Mouse (Mus musculus) left cerebral cortex, adult 2 months (tissue): ENCODE results near the gene Gm29427. TPM values are rescaled to one million over a fixed set of nuclear protein-coding genes. Genes with fewer than 3 reads are reported as not detected.

Experiments used
- DNase-seq, 2 experiments: peaks; one replicate each; pipeline ENCODE4 v3.0.0; 2021 to 2022; ENCODE audit warnings: low spot score in 2 of 2, mixed read lengths in 1 of 2; ENCODE audit errors: extremely low spot score in 1 of 2
- H3K27ac ChIP-seq: fragments of 200-600 bp; 2 replicates; pipeline ENCODE4 v1.8.1; 2022
- H3K4me3 ChIP-seq: fragments of 200-600 bp; 2 replicates; pipeline ENCODE4 v1.8.1; 2022
- CTCF ChIP-seq: fragments of 200-600 bp; IDR thresholded peaks from 2 replicates; pipeline ENCODE4 v1.8.1; 2022; ENCODE audit warnings: antibody characterized with exemption, mild to moderate bottlenecking, moderate library complexity
- intact Hi-C: fragments of 180-260 bp; cut with DNase I; formaldehyde crosslinking; loops from one replicate; pipeline ENCODE4 v1.15.1; 2025
- long read RNA-seq, 2 experiments: library from polyadenylated mRNA; stranded (forward); transcript quantifications; one replicate each; pipeline ENCODE4 v2.0.0; 2021; ENCODE audit warnings: borderline mapping rate in 2 of 2
- total RNA-seq, 2 experiments: library from RNA; stranded (reverse); gene quantifications; 2 replicates each; pipeline ENCODE4 v1.2.3; 2021

Gm29427 gene
- total RNA-seq = not detected
- long read RNA-seq, experiment 1, partial matches to known transcripts = 1 of 1 reads
- long read RNA-seq, experiment 1, other reads (novel, unspliced or antisense) = 0 of 1 reads
- long read RNA-seq, experiment 2 = 0 reads

DNA sequence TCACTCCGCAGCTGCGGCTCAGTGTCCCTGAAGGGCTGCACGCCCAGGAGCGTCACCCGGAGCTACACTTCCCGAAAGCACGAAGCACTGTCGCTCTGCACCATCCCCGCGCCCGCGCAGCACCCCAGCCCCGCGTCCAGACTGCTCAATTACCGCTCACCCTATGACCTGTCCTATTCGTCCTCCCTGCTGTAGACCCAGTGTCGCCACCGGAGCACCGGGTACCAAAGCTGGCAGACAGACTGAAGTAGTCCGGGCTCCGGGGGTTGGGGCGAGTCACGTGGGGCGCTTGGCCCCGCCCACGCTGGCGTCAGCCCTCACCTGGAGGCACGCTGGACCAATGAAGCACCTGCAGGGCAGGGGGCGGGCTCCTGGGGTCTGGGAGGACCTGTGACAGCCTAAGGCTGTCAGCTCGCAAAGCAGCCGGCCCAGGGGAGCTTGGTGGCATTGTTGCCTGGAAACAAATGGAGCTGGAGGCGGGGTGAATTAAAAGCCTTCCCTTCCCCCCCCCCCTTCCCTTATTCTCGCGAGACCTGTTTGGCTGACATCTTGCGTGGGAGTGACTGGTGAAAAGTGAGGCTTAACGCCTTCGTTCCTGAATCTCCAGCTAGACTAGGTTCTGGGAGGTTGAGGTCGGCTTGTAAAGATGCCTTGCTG lies at the start of gene Gm29427:
TSS of gene Gm29427 (minus strand) at position 239 of the 657 bp plus-strand sequence.
- intact Hi-C loops = loop anchor here (10.0 kb wide), 1 partner anchor 339 kb away; no protein-coding TSS in a partner anchor
- DNase-seq = peak; percentile 94 to 96
- no peak for TF ChIP-seq CTCF
- Histone ChIP-seq H3K27ac (peak within 1 kb of the TSS; percentile 96), H3K4me3 (peak within 1 kb of the TSS; percentile 99)

DNA sequence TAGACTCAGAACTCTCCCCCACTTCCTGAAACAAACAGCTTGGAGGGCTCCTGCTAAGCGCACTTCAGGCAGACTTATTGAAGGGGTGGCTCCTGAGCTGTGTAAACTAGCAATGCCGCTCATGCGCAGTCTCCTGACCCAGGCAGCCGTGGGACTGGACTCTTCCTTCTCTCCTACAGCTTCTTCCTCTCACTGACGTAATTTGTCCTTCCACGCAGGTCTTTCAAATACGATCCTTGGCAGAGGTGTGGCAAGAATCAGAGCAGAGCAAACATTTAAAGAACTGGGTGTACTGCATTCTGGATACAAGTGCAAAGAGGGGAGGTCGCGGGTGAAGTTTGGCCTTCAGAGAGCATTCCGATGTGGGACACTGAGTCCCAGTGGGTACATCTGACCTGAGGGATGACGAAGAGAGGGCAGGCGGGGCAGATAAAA lies 48.4 kb upstream of the Gm29427 start:
- no peak for DNase-seq
- TF ChIP-seq CTCF = no peak
- Histone ChIP-seq H3K27ac (no peak overlapping the region), H3K4me3 (no peak overlapping the region)
- intact Hi-C loops = no loop called here

DNA sequence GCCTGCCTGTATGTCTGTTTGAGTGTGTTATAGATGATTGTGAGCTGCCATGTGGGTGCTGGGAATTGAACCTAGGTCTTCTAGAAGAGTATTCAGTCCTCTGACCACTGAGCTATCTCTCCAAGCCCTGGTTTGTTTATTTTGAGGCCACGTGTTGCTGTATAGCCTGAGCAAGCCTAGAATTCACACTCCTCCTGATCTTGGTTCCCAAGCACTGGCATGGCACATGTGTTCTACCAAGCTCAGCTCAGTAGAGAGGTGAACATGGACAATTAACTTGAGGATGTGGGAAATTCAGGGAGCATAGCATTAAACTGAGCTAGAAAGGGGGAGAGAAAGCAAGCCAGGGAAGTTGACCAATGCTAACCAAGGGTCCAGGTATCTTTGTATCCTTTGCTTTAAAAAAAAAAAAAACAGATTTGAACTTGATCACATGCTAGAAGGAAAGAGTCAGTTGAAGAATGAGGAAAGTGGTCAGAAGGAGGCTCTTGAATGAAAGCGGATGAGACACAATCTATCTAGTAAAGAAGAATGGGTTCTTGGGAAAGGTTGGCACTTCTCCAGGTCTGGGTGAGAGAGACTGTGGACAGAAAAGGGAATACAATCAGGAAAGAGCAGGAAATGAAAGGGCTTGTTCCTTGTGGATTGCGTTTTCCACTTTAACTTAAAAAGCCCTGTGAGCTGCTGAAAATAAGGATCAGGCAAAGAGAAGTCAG lies 46.6 kb upstream of the Gm29427 start:
- intact Hi-C loops = no loop called here

DNA sequence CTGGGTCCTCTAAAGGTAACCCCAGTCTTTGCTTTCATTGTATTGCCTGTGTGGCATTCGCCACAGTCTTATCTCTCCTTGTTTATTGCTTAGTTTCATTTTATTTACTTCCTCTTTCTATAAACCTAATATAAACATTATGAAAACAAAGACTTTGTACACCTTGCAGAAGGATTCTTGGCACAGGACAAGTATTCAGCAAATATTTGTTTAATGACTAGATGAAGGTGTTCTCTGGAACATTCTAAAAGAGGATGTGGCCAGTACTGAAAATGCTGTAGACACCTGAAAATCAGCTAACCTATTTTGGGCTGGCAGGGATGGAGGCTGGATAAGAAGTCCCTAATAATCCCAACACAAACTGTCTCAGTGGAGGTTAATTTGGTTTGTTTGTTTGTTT lies 46.0 kb upstream of the Gm29427 start:
- DNase-seq = no peak
- Histone ChIP-seq H3K4me3 (no peak overlapping the region), H3K27ac (no peak overlapping the region)
- intact Hi-C loops = no loop called here
- no peak for TF ChIP-seq CTCF

More for the DNA sequence above, 46.6 kb upstream of the Gm29427 start:
- Histone ChIP-seq H3K27ac (no peak overlapping the region), H3K4me3 (no peak overlapping the region)
- no peak for TF ChIP-seq CTCF
- no peak for DNase-seq

DNA sequence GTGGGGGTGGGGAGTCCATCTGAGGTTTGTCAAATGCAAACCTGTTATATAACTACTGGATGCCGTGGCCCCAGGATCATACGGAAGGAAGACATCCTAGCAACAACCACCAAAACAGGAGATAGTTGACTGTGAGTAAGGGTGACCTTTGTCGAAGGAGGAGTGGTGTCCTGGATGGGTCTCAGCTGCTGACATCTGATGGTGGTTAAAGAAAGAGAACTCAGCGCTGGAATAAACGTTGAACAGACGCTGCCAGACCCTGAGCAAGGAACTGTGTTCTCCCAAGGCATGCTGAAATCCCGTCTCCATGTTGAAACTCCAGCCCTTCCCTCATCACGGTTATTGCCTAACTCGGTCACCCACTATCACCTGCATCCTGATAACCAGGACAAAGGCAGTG lies 44.1 kb upstream of the Gm29427 start:
- Histone ChIP-seq H3K4me3 (no peak overlapping the region), H3K27ac (no peak overlapping the region)
- DNase-seq = no peak
- intact Hi-C loops = no loop called here
- TF ChIP-seq CTCF = no peak

DNA sequence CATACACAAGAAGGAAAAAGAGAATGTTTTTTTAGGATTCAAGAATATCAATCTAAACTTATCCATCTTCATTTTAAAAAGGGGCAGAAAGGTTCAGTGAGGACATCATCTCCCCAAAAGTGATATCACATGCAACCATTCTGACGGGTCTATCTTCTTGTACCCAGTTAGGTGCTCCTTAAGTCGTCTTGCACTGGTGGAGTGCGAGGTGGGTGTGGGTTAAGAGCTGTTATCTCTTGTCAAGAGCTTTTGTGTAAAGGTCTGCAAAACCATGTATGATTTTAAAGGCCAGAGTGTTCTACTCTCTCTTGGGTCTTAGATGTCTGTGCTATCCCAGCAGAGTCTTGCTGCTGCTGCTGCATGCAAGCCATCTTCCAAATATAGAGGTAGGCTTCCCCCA lies 31.2 kb upstream of the Gm29427 start:
- intact Hi-C loops = no loop called here
- no peak for TF ChIP-seq CTCF
- no peak overlapping the region for H3K27ac ChIP-seq
- DNase-seq = no peak
- H3K4me3 ChIP-seq = no peak overlapping the region

DNA sequence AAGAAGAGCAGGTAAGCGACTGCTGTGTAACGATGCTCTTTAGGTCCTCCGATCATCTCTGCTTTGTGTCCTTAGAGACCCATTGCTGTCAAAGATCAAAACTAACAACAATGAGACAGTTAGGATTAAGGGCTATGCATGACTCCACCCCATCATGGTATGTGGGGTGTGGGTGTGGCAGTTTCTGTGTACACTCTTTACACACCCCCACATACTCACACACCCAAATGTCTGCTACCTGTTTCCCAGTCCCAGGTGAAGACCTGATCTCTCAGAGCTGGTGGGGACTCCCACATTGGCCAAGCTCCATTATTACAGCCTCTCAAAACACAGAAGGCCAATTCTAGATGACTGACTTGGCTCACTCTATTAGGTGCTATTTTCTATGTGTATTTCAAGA lies 30.0 kb upstream of the Gm29427 start:
- Histone ChIP-seq H3K27ac (no peak overlapping the region), H3K4me3 (no peak overlapping the region)
- intact Hi-C loops = no loop called here
- no peak for DNase-seq
- no peak for TF ChIP-seq CTCF

DNA sequence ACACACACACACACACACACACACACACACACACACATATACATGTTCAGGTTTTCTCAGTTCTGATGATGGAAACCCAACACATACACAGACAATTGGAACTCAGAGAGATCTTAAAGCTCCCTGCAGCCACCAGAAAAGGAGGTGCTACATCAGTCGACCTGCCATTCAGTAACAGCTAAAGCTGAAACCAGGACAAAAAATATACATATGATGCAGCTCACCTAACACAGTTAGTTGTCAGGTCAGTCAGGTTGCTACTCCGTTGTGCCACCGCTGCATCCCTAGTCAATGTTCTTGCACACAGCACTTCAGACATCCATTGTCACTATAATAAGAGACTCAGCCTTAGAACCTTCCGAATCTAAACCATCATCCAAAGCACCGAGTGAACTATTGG lies 29.4 kb upstream of the Gm29427 start:
- Histone ChIP-seq H3K4me3 (no peak overlapping the region), H3K27ac (no peak overlapping the region)
- intact Hi-C loops = no loop called here
- TF ChIP-seq CTCF = no peak
- DNase-seq = no peak

DNA sequence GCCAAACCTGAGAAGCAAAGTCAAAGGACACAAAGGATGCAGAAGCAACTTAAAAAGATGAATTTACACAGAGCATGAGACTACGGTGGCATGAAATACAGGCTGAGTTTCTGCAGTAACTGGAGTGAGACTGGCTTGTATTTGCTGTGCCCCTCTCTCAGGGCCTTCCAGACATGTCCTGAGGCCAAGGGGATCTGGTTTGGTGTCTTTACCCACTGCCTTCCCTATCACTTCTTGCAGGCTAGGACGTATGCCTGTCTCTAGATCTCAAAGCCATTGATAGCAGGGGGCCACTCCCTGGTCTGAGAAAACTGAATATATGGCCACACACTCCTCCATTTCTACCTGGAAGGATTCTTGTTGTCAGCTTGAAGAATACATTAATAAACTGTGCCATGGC lies 28.6 kb upstream of the Gm29427 start:
- no peak for TF ChIP-seq CTCF
- intact Hi-C loops = no loop called here
- Histone ChIP-seq H3K27ac (no peak overlapping the region), H3K4me3 (no peak overlapping the region)
- no peak for DNase-seq

DNA sequence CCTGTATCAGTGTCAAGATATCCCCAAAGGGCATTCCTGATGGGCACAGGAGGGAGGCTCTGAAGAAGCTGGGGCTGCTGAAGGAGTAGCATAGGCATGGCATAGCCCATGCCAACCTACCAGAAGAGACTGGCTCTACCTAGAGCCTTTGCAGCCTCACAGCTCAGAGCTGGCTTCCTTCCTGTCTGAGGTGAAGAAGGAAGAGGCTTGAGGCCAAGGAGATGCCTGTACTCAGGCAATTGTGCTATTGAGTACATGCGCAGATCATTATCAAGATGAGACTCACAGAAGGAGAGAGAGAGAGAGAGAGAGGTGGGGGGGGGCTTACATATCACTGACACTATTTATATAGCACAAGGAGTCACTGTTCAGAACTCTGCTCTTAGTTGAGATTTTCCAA lies 28.2 kb upstream of the Gm29427 start:
- Histone ChIP-seq H3K4me3 (no peak overlapping the region), H3K27ac (no peak overlapping the region)
- no peak for DNase-seq
- TF ChIP-seq CTCF = no peak
- intact Hi-C loops = no loop called here

DNA sequence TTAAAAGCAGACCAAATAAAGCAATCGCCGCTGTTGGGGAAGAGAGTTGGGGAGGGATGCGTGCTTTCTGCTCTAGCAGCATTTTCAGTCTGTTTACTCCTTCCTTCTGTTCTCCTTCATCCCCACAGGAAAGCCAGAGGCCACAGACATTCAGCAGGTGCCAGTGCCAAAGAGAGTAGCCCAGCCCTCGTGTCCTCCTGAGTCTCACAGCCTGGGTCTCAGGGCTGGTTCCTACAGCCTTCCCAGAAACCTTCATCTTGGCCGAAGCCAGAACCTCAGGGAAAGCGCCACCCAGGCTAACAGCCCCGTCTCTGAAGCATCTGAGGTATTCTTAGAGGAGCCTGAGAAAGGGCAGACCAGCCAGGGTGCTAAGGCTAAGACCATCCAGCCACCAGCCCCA lies 26.6 kb upstream of the Gm29427 start:
- no peak for TF ChIP-seq CTCF
- DNase-seq = no peak
- Histone ChIP-seq H3K4me3 (no peak overlapping the region), H3K27ac (no peak overlapping the region)
- intact Hi-C loops = no loop called here
